Mouse (Mus musculus): Measurements from ENCODE around the gene E130309D02Rik. TPM values are rescaled to one million over a fixed set of nuclear protein-coding genes. Genes with fewer than 3 reads are reported as not detected.

The E130309D02Rik gene
- polyA plus RNA-seq (2015; fragmentation: Nextera tagmentation; extraction: Ambion mirVana): 15.7 and 18.5 TPM in 2 replicates

- TF ChIP-seq CTCF (IDR thresholded peaks at IDR 0.05; ENCODE audit: low read depth) (peak; percentile 79), EP300 (optimal IDR thresholded peaks at IDR 0.05) (no peak)
- DNase-seq (ENCODE audit: low spot score): peak; percentile 92
- Histone ChIP-seq H3K4me3 (ENCODE audit: low read depth, low read length) (peak within 1 kb of the TSS; percentile 95), H3K9ac (ENCODE audit: low read length) (peak within 1 kb of the TSS; percentile 94), H3K4me1 (replicated peaks; ENCODE audit: control insufficient read depth, insufficient read depth) (peaks cover 6% of the 10 kb centered on the region), H3K4me2 (replicated peaks; ENCODE audit: low read depth) (peak within 1 kb of the TSS; percentile 80), H3K36me3 (ENCODE audit: control insufficient read depth, insufficient read depth, low read length) (peaks cover 16% of the 10 kb centered on the region), H3K27ac (replicated peaks) (peak within 1 kb of the TSS; percentile 90), H3K9me3 (ENCODE audit: control insufficient read depth, low read length) (no peaks in the 10 kb centered on the region), H3K27me3 (ENCODE audit: control insufficient read depth, insufficient read depth, low read length) (no peaks in the 10 kb centered on the region)
- under 1% methylated on average over 98 of the region's 101 CpGs for WGBS
- ATAC-seq (ENCODE audit: low FRiP score, low TSS enrichment): peak; percentile 85
Measured at GRCm38 (mm10) chr5:143314730-143315513, at the start of gene E130309D02Rik. Gene E130309D02Rik (minus strand): TSS chr5:143315360.

GRCm38 (mm10) chr5:143363678-143364615 is 48.8 kb upstream of the E130309D02Rik start:
- ATAC-seq (ENCODE audit: low FRiP score, low TSS enrichment): 0 out of 2 replicates have a peak, but pooled peaks have one; percentile 49
- TF ChIP-seq EP300 (optimal IDR thresholded peaks at IDR 0.05): no peak
- TF ChIP-seq CTCF (IDR thresholded peaks at IDR 0.05; ENCODE audit: low read depth): no peak
- WGBS: under 1% methylated on average over 45 of the region's 47 CpGs
- Histone ChIP-seq H3K9ac (ENCODE audit: low read length) (peak overlapping the region; percentile 51), H3K27ac (replicated peaks) (no peak overlapping the region), H3K27me3 (ENCODE audit: control insufficient read depth, insufficient read depth, low read length) (no peaks in the 10 kb centered on the region), H3K36me3 (ENCODE audit: control insufficient read depth, insufficient read depth, low read length) (no peaks in the 10 kb centered on the region), H3K4me1 (replicated peaks; ENCODE audit: control insufficient read depth, insufficient read depth) (no peaks in the 10 kb centered on the region), H3K4me3 (ENCODE audit: low read depth, low read length) (peak overlapping the region; percentile 44), H3K9me3 (ENCODE audit: control insufficient read depth, low read length) (no peaks in the 10 kb centered on the region), H3K4me2 (replicated peaks; ENCODE audit: low read depth) (peak overlapping the region; percentile 75)
- peak; percentile 49 for DNase-seq (ENCODE audit: low spot score)

DNA sequence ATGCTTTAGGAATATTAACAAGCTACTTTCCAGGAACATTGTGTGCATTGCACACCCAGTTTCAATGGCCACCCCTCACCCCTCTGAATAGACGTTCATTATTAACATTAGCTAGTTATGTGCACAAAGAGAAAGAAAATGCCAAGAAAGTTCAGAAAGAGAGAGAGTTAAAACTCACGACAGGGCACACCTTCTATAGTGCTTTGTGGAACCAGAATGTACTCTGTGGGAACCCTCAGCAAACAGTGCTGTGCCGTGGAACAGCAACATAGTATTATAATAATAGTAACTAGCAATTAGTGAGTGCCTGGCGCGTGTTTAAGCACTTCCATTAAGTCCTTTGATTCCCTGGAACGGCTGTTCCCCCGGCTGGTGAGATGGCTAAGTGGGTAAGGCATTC is 46.3 kb upstream of the E130309D02Rik start:
- no peak for TF ChIP-seq CTCF (IDR thresholded peaks at IDR 0.05; ENCODE audit: low read depth)
- no peak for TF ChIP-seq EP300 (optimal IDR thresholded peaks at IDR 0.05)
- Histone ChIP-seq H3K9me3 (ENCODE audit: control insufficient read depth, low read length) (no peaks in the 10 kb centered on the region), H3K9ac (ENCODE audit: low read length) (no peak overlapping the region), H3K4me3 (ENCODE audit: low read depth, low read length) (no peak overlapping the region), H3K4me2 (replicated peaks; ENCODE audit: low read depth) (no peak overlapping the region), H3K36me3 (ENCODE audit: control insufficient read depth, insufficient read depth, low read length) (no peaks in the 10 kb centered on the region), H3K27me3 (ENCODE audit: control insufficient read depth, insufficient read depth, low read length) (no peaks in the 10 kb centered on the region), H3K27ac (replicated peaks) (no peak overlapping the region), H3K4me1 (replicated peaks; ENCODE audit: control insufficient read depth, insufficient read depth) (no peaks in the 10 kb centered on the region)
- 33% methylated on average over 7 of the region's 7 CpGs for WGBS
- ATAC-seq (ENCODE audit: low FRiP score, low TSS enrichment) (no peak), DNase-seq (ENCODE audit: low spot score) (no peak)

DNA sequence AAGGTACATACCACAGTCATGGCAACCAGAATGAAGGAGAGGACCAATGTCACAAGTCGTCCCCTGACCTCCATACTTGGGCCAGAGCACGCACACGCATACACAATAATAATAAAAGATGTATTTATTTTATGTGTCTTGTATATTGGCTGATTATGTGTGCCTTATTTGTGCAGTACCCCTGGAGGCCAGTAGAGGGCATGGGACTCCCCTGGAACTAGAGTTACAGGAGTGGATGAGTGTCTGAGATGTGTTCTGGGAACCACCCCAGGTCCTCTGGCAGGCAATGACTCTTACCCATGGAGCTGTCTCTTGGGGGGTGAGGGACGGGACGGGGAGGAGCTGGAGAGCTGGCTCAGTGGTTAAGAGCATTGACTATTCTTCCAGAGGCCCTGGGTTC is 44.8 kb upstream of the E130309D02Rik start:
- WGBS: 54% methylated on average over 5 of the region's 5 CpGs
- Histone ChIP-seq H3K9me3 (ENCODE audit: control insufficient read depth, low read length) (no peaks in the 10 kb centered on the region), H3K9ac (ENCODE audit: low read length) (no peak overlapping the region), H3K4me1 (replicated peaks; ENCODE audit: control insufficient read depth, insufficient read depth) (no peaks in the 10 kb centered on the region), H3K27me3 (ENCODE audit: control insufficient read depth, insufficient read depth, low read length) (no peaks in the 10 kb centered on the region), H3K4me3 (ENCODE audit: low read depth, low read length) (no peak overlapping the region), H3K36me3 (ENCODE audit: control insufficient read depth, insufficient read depth, low read length) (no peaks in the 10 kb centered on the region), H3K4me2 (replicated peaks; ENCODE audit: low read depth) (no peak overlapping the region), H3K27ac (replicated peaks) (no peak overlapping the region)
- DNase-seq (ENCODE audit: low spot score): no peak
- no peak for ATAC-seq (ENCODE audit: low FRiP score, low TSS enrichment)
- TF ChIP-seq EP300 (optimal IDR thresholded peaks at IDR 0.05): no peak
- TF ChIP-seq CTCF (IDR thresholded peaks at IDR 0.05; ENCODE audit: low read depth): peak; percentile 65

GRCm38 (mm10) chr5:143359263-143359662 is 44.1 kb upstream of the E130309D02Rik start:
- no peak overlapping the region for H3K27ac ChIP-seq (replicated peaks)
- TF ChIP-seq EP300 (optimal IDR thresholded peaks at IDR 0.05) (no peak), CTCF (IDR thresholded peaks at IDR 0.05; ENCODE audit: low read depth) (peak; percentile 7; the same call in 1 of the 2 replicates)
- no peaks in the 10 kb centered on the region for H3K27me3 ChIP-seq (ENCODE audit: control insufficient read depth, insufficient read depth, low read length)
- no peak overlapping the region for H3K4me3 ChIP-seq (ENCODE audit: low read depth, low read length)
- H3K9ac ChIP-seq (ENCODE audit: low read length): no peak overlapping the region
- H3K36me3 ChIP-seq (ENCODE audit: control insufficient read depth, insufficient read depth, low read length): no peaks in the 10 kb centered on the region
- H3K4me2 ChIP-seq (replicated peaks; ENCODE audit: low read depth): no peak overlapping the region
- WGBS: 26% methylated on average over 7 of the region's 7 CpGs
- DNase-seq (ENCODE audit: low spot score) (no peak), ATAC-seq (ENCODE audit: low FRiP score, low TSS enrichment) (no peak)
- no peaks in the 10 kb centered on the region for H3K9me3 ChIP-seq (ENCODE audit: control insufficient read depth, low read length)
- H3K4me1 ChIP-seq (replicated peaks; ENCODE audit: control insufficient read depth, insufficient read depth): no peaks in the 10 kb centered on the region

Data from stomach, postnatal 0 days (tissue).